Mouse (Mus musculus) neural tube, embryonic 14.5 days (tissue): ENCODE data around the gene Chil1. TPM values are rescaled to one million over a fixed set of nuclear protein-coding genes. Genes with fewer than 3 reads are reported as not detected.

Experiments
- ATAC-seq: fragments of 200-750 bp; cut with Nextera tagmentation; 2 replicates; pipeline ENCODE4 v1.8.0; 2017; ENCODE audit warnings: low read depth, mild to moderate bottlenecking, moderate TSS enrichment, moderate library complexity
- H3K27ac ChIP-seq: fragments of 300-500 bp; sonication (generic); 2 replicates; pipeline ENCODE4 v1.5.1; 2014; ENCODE audit warnings: low read depth, mild to moderate bottlenecking, control low read depth, low read length, moderate library complexity, mixed read lengths
- H3K27me3 ChIP-seq: fragments of 300-500 bp; sonication (generic); 2 replicates; pipeline ENCODE4 v1.6.1; 2014; ENCODE audit warnings: low read length; ENCODE audit not compliant: control insufficient read depth, insufficient read depth
- H3K36me3 ChIP-seq: fragments of 300-500 bp; sonication (generic); 2 replicates; pipeline ENCODE4 v1.6.1; 2014; ENCODE audit warnings: low read length, mixed read lengths; ENCODE audit not compliant: control insufficient read depth, insufficient read depth
- H3K4me1 ChIP-seq: fragments of 300-500 bp; sonication (generic); 2 replicates; pipeline ENCODE4 v1.6.1; 2014; ENCODE audit warnings: low read length; ENCODE audit not compliant: control insufficient read depth, insufficient read depth
- H3K4me2 ChIP-seq: fragments of 300-500 bp; sonication (generic); 2 replicates; pipeline ENCODE4 v1.6.1; 2014; ENCODE audit warnings: mild to moderate bottlenecking, low read depth, low read length, control low read depth
- H3K4me3 ChIP-seq: fragments of 300-500 bp; sonication (generic); 2 replicates; pipeline ENCODE4 v1.5.1; 2014; ENCODE audit warnings: low read depth, low read length, control low read depth, mixed read lengths
- H3K9ac ChIP-seq: fragments of 300-500 bp; sonication (generic); replicated peaks from 2 replicates; pipeline ENCODE4 v1.6.1; 2014; ENCODE audit warnings: low read depth, mild to moderate bottlenecking, control low read depth, low read length, mixed read lengths
- H3K9me3 ChIP-seq: fragments of 300-500 bp; sonication (generic); 2 replicates; pipeline ENCODE4 v1.6.1; 2016; ENCODE audit warnings: low read length; ENCODE audit not compliant: control insufficient read depth
- WGBS: fragments of 180-500 bp; shearing (Covaris S2); extraction: QIAGEN DNeasy Blood & Tissue Kit; methylation state at CpG from one replicate; pipeline ENCODE4 v1.1.7; 2014; 5-methylcytosine and 5-hydroxymethylcytosine counted together
- polyA plus RNA-seq: library from polyadenylated mRNA; unstranded; fragments of >200 nt; fragmentation: Nextera tagmentation; extraction: Ambion mirVana; gene quantifications from 2 replicates; pipeline ENCODE4 v1.2.1, GENCODE M21; 2014

Chil1 gene
- polyA plus RNA-seq, 1 experiment from 2014 or later: 2.7 TPM

- Histone ChIP-seq H3K36me3 (no peaks in the 10 kb centered on the region), H3K27ac (no peak overlapping the region)
- 62% methylated on average over 14 of the region's 14 CpGs for WGBS
These were observed 14.3 kb upstream of the Chil1 start for GRCm38 (mm10) chr1:134167416-134168305.

GRCm38 (mm10) chr1:134168567-134168966 is 13.4 kb upstream of the Chil1 start:
- no peak for ATAC-seq
- Histone ChIP-seq H3K27ac (no peak overlapping the region), H3K9me3 (no peaks in the 10 kb centered on the region), H3K4me2 (no peak overlapping the region), H3K9ac (no peak overlapping the region), H3K27me3 (no peaks in the 10 kb centered on the region), H3K36me3 (no peaks in the 10 kb centered on the region), H3K4me1 (no peaks in the 10 kb centered on the region), H3K4me3 (no peak overlapping the region)
- WGBS: 83% methylated on average over 3 of the region's 3 CpGs

More at GRCm38 (mm10) chr1:134167416-134168305, 14.3 kb upstream of the Chil1 start:
- Histone ChIP-seq H3K4me3 (no peak overlapping the region), H3K4me1 (no peaks in the 10 kb centered on the region), H3K4me2 (no peak overlapping the region), H3K9ac (no peak overlapping the region), H3K9me3 (no peaks in the 10 kb centered on the region), H3K27me3 (no peaks in the 10 kb centered on the region)
- no peak for ATAC-seq

GRCm38 (mm10) chr1:134168985-134169697 is 12.8 kb upstream of the Chil1 start:
- 88% methylated on average over 8 of the region's 8 CpGs for WGBS
- no peak for ATAC-seq

GRCm38 (mm10) chr1:134173081-134173480 is 8.9 kb upstream of the Chil1 start:
- ATAC-seq: no peak
- H3K27me3 ChIP-seq: no peaks in the 10 kb centered on the region
- H3K4me2 ChIP-seq: no peak overlapping the region
- no peak overlapping the region for H3K27ac ChIP-seq
- no peaks in the 10 kb centered on the region for H3K9me3 ChIP-seq
- H3K9ac ChIP-seq: no peak overlapping the region
- 61% methylated on average over 7 of the region's 7 CpGs for whole genome bisulfite sequencing
- no peaks in the 10 kb centered on the region for H3K4me1 ChIP-seq
- H3K4me3 ChIP-seq: no peak overlapping the region
- H3K36me3 ChIP-seq: no peaks in the 10 kb centered on the region

More at GRCm38 (mm10) chr1:134168985-134169697, 12.8 kb upstream of the Chil1 start:
- Histone ChIP-seq H3K9me3 (no peaks in the 10 kb centered on the region), H3K4me2 (no peak overlapping the region), H3K27ac (no peak overlapping the region), H3K27me3 (no peaks in the 10 kb centered on the region), H3K9ac (no peak overlapping the region), H3K36me3 (no peaks in the 10 kb centered on the region), H3K4me1 (no peaks in the 10 kb centered on the region), H3K4me3 (no peak overlapping the region)

- Histone ChIP-seq H3K27me3 (no peaks in the 10 kb centered on the region), H3K27ac (no peak overlapping the region), H3K4me1 (no peaks in the 10 kb centered on the region), H3K4me2 (no peak overlapping the region), H3K36me3 (no peaks in the 10 kb centered on the region), H3K9ac (no peak overlapping the region), H3K9me3 (no peaks in the 10 kb centered on the region), H3K4me3 (no peak overlapping the region)
- no peak for ATAC-seq
- WGBS: 91% methylated on average over 5 of the region's 5 CpGs
These were observed 4.0 kb upstream of the Chil1 start for GRCm38 (mm10) chr1:134177976-134178375.

GRCm38 (mm10) chr1:134184089-134184488 is 2.1 kb downstream of the Chil1 start:
- Histone ChIP-seq H3K4me3 (no peak overlapping the region), H3K9ac (no peak overlapping the region), H3K4me1 (peaks cover 8% of the 10 kb centered on the region), H3K27ac (no peak overlapping the region), H3K36me3 (no peaks in the 10 kb centered on the region), H3K9me3 (no peaks in the 10 kb centered on the region), H3K4me2 (no peak overlapping the region), H3K27me3 (no peaks in the 10 kb centered on the region)
- no peak for ATAC-seq
- WGBS: 88% methylated on average over 4 of the region's 4 CpGs

- H3K9ac ChIP-seq: no peak overlapping the region
- H3K4me2 ChIP-seq: no peak overlapping the region
- no peak overlapping the region for H3K27ac ChIP-seq
- no peak overlapping the region for H3K4me3 ChIP-seq
- no peaks in the 10 kb centered on the region for H3K9me3 ChIP-seq
- no peak for ATAC-seq
- no peaks in the 10 kb centered on the region for H3K27me3 ChIP-seq
- peaks cover 10% of the 10 kb centered on the region for H3K4me1 ChIP-seq
- WGBS: 63% methylated on average over 5 of the region's 5 CpGs
- no peaks in the 10 kb centered on the region for H3K36me3 ChIP-seq
These were observed 6.2 kb downstream of the Chil1 start for GRCm38 (mm10) chr1:134188217-134188616.

- WGBS: 23% methylated on average over 12 of the region's 12 CpGs
- no peaks in the 10 kb centered on the region for H3K9me3 ChIP-seq
- no peaks in the 10 kb centered on the region for H3K36me3 ChIP-seq
- no peak overlapping the region for H3K9ac ChIP-seq
- peak; percentile 31; the same call in 1 of the 2 replicates for ATAC-seq
- no peak overlapping the region for H3K27ac ChIP-seq
- H3K27me3 ChIP-seq: no peaks in the 10 kb centered on the region
- H3K4me1 ChIP-seq: peaks cover 10% of the 10 kb centered on the region
- H3K4me2 ChIP-seq: no peak overlapping the region
- no peak overlapping the region for H3K4me3 ChIP-seq
These were observed 7.2 kb downstream of the Chil1 start for GRCm38 (mm10) chr1:134188989-134189729.
